In genomic region chr6:124998066-124998465, GRCm38 (mm10) we compare ENCODE assay signal across 8 mouse cellular contexts. TPM values are rescaled to one million over a fixed set of nuclear protein-coding genes. Genes with fewer than 3 reads are reported as not detected.
DNase-seq lines count a peak whose midpoint lies in the region; ATAC-seq and TF ChIP-seq lines count a peak whose summit lies in the region.

No protein-coding gene starts in this region.

- peak overlapping the region; percentile 19; the same call in 1 of the 2 replicates for H3K4me2 ChIP-seq in kidney, embryonic 14.5 days (replicated peaks; ENCODE audit: low read depth, low read length)
- peak overlapping the region; percentile 88 for H3K4me2 ChIP-seq in hindbrain, embryonic 14.5 days (replicated peaks)
- peak overlapping the region; percentile 6 for H3K4me2 ChIP-seq in myocyte (ENCODE audit: low read depth)

- no peak overlapping the region for H3K27ac ChIP-seq in kidney, embryonic 14.5 days (ENCODE audit: low read depth, low read length)
- H3K27ac ChIP-seq in bone marrow macrophage, adult 2 months (ENCODE audit: insufficient read depth, low read depth, low read length): peak overlapping the region; percentile 10
- 0 out of 2 replicates have a peak overlapping the region, but pooled peaks have one; percentile 88 for H3K27ac ChIP-seq in hindbrain, embryonic 14.5 days

- no peak for ATAC-seq in kidney, embryonic 14.5 days (ENCODE audit: low FRiP score, low TSS enrichment)
- ATAC-seq in hindbrain, embryonic 14.5 days (ENCODE audit: low FRiP score): no peak

- WGBS in kidney, embryonic 14.5 days: 3% methylated on average over 8 of the region's 8 CpGs
- WGBS in hindbrain, embryonic 14.5 days: 5% methylated on average over 8 of the region's 8 CpGs

- no peaks in the 10 kb centered on the region for H3K79me2 ChIP-seq in myocyte (ENCODE audit: control insufficient read depth, insufficient read depth)

- no peaks in the 10 kb centered on the region for H3K36me3 ChIP-seq in kidney, embryonic 14.5 days (ENCODE audit: control insufficient read depth, insufficient read depth, low read length)
- peaks cover 28% of the 10 kb centered on the region; the same call in 1 of the 2 replicates for H3K36me3 ChIP-seq in hindbrain, embryonic 14.5 days (replicated peaks; ENCODE audit: control insufficient read depth, insufficient read depth)
- no peaks in the 10 kb centered on the region for H3K36me3 ChIP-seq in myocyte (ENCODE audit: control insufficient read depth, insufficient read depth)

- H3K27me3 ChIP-seq in kidney, embryonic 14.5 days (ENCODE audit: control insufficient read depth, insufficient read depth, low read length): peaks cover 65% of the 10 kb centered on the region
- H3K27me3 ChIP-seq in hindbrain, embryonic 14.5 days (ENCODE audit: control insufficient read depth, insufficient read depth, low read length): peaks cover 55% of the 10 kb centered on the region
- peaks cover 9% of the 10 kb centered on the region for H3K27me3 ChIP-seq in myocyte (ENCODE audit: control insufficient read depth, insufficient read depth, insufficient read length)

- H3ac ChIP-seq in myocyte (ENCODE audit: control insufficient read depth, insufficient read length): no peak overlapping the region

- TF ChIP-seq CTCF in bone marrow macrophage, adult 2 months (IDR thresholded peaks at IDR 0.05; ENCODE audit: low read depth, low read length): no peak

- peaks cover 18% of the 10 kb centered on the region; the same call in 1 of the 2 replicates for H3K4me1 ChIP-seq in kidney, embryonic 14.5 days (ENCODE audit: control insufficient read depth, insufficient read depth, low read length)
- H3K4me1 ChIP-seq in bone marrow macrophage, adult 2 months (ENCODE audit: control insufficient read depth, insufficient read depth, low read length): peaks cover 36% of the 10 kb centered on the region
- H3K4me1 ChIP-seq in hindbrain, embryonic 14.5 days (replicated peaks; ENCODE audit: control insufficient read depth, insufficient read depth, low read length): peaks cover 20% of the 10 kb centered on the region

- TF ChIP-seq POLR2A in bone marrow macrophage, adult 2 months (IDR thresholded peaks at IDR 0.05; ENCODE audit: borderline replicate concordance, low read depth, low read length): no peak
- no peak for TF ChIP-seq POLR2A in myocyte (IDR thresholded peaks at IDR 0.05; ENCODE audit: insufficient read length, low read depth)

- no peak for DNase-seq in kidney, adult 8-10 months
- no peak for DNase-seq in hindbrain, embryonic 14.5 days (ENCODE audit: low spot score)
- no peak for DNase-seq in adrenal gland, postnatal 10 days
- no peak for DNase-seq in kidney, adult 11 months
- no peak for DNase-seq in spleen, postnatal 36 days (ENCODE audit: low spot score in 2 of 2)

- H3K9ac ChIP-seq in kidney, embryonic 14.5 days (ENCODE audit: low read depth, low read length): no peak overlapping the region
- H3K9ac ChIP-seq in hindbrain, embryonic 14.5 days: peak overlapping the region; percentile 97

- no peaks in the 10 kb centered on the region for H3K9me3 ChIP-seq in kidney, embryonic 14.5 days (ENCODE audit: control insufficient read depth, low read length)
- H3K9me3 ChIP-seq in hindbrain, embryonic 14.5 days (ENCODE audit: control insufficient read depth, low read length): no peaks in the 10 kb centered on the region

- H3K4me3 ChIP-seq in kidney, embryonic 14.5 days (ENCODE audit: low read length): 0 out of 2 replicates have a peak overlapping the region, but pooled peaks have one; percentile 59
- peak overlapping the region; percentile 55 for H3K4me3 ChIP-seq in bone marrow macrophage, adult 2 months (ENCODE audit: insufficient read depth, low read length)
- peak overlapping the region; percentile 87 for H3K4me3 ChIP-seq in hindbrain, embryonic 14.5 days (replicated peaks; ENCODE audit: low read length)
- no peak overlapping the region for H3K4me3 ChIP-seq in myocyte

TF ChIP-seq in myocyte, 11 proteins besides CTCF, POLR2A, EP300 and RAD21:
- TF ChIP-seq TCF3 (IDR thresholded peaks at IDR 0.05; ENCODE audit: insufficient read length, low read depth) (no peak), E2F4 (IDR thresholded peaks at IDR 0.05; ENCODE audit: insufficient read depth) (no peak), POLR2AphosphoS2 (IDR thresholded peaks at IDR 0.05; ENCODE audit: insufficient read length, low read depth) (no peak), TCF12 (IDR thresholded peaks at IDR 0.05; ENCODE audit: insufficient read depth, poor library complexity, severe bottlenecking) (no peak), MAX (IDR thresholded peaks at IDR 0.05; ENCODE audit: low read depth) (no peak), USF1 (IDR thresholded peaks at IDR 0.05; ENCODE audit: low read depth) (no peak), SRF (IDR thresholded peaks at IDR 0.05; ENCODE audit: control insufficient read depth, insufficient read length, low read depth) (no peak), CEBPB (IDR thresholded peaks at IDR 0.05; ENCODE audit: insufficient read depth, poor library complexity, severe bottlenecking) (no peak), REST (IDR thresholded peaks at IDR 0.05; ENCODE audit: insufficient read depth, insufficient read length) (no peak), MYOD1 (IDR thresholded peaks at IDR 0.05; ENCODE audit: control insufficient read depth in 1 of 3, insufficient read length in 2 of 3, low read depth in 2 of 3) (no peak), MYOG (IDR thresholded peaks at IDR 0.05; ENCODE audit: control insufficient read depth in 1 of 3, insufficient read depth in 1 of 3, insufficient read length in 2 of 3, low read depth in 2 of 3) (no peak)

RNA-seq across cellular contexts. Expression of gene Pianp, which starts 1.6 kb away (rescaled TPM):
- 1.0 and 1.2 TPM in 2 replicates for polyA plus RNA-seq in kidney, embryonic 14.5 days (2014; fragmentation: Nextera tagmentation; extraction: Ambion mirVana)
- 5.5 and 7.2 TPM in 2 replicates for polyA plus RNA-seq in bone marrow macrophage, adult 2 months (2012; ENCODE audit: insufficient read depth, insufficient read length, missing spikeins)
- 47.8 and 53.8 TPM in 2 replicates for polyA plus RNA-seq in hindbrain, embryonic 14.5 days (2014; fragmentation: Nextera tagmentation; extraction: Ambion mirVana)
- 1.1 TPM for polyA plus RNA-seq in myocyte (2012; fragmentation: generic; extraction: Trizol)
- total RNA-seq in adrenal gland, postnatal 10 days (2021): 1 to 10 TPM; 3.8 to 5.6 TPM

RNA-seq across cellular contexts. Expression of gene Zfp384, which starts 10.9 kb away (rescaled TPM):
- polyA plus RNA-seq in kidney, embryonic 14.5 days (2014; fragmentation: Nextera tagmentation; extraction: Ambion mirVana): 12.5 and 15.0 TPM in 2 replicates
- 82.7 and 83.1 TPM in 2 replicates for polyA plus RNA-seq in bone marrow macrophage, adult 2 months (2012; ENCODE audit: insufficient read depth, insufficient read length, missing spikeins)
- 12.0 and 14.6 TPM in 2 replicates for polyA plus RNA-seq in hindbrain, embryonic 14.5 days (2014; fragmentation: Nextera tagmentation; extraction: Ambion mirVana)
- polyA plus RNA-seq in myocyte (2012; fragmentation: generic; extraction: Trizol): 20.8 TPM
- total RNA-seq in adrenal gland, postnatal 10 days (2021): 10 to 100 TPM; 43.3 to 52.6 TPM

RNA-seq across cellular contexts. Expression of gene Cops7a, which starts 32.7 kb away (rescaled TPM):
- 144 and 162 TPM in 2 replicates for polyA plus RNA-seq in kidney, embryonic 14.5 days (2014; fragmentation: Nextera tagmentation; extraction: Ambion mirVana)
- polyA plus RNA-seq in bone marrow macrophage, adult 2 months (2012; ENCODE audit: insufficient read depth, insufficient read length, missing spikeins): 49.3 and 58.7 TPM in 2 replicates
- 92.4 and 93.1 TPM in 2 replicates for polyA plus RNA-seq in hindbrain, embryonic 14.5 days (2014; fragmentation: Nextera tagmentation; extraction: Ambion mirVana)
- polyA plus RNA-seq in myocyte (2012; fragmentation: generic; extraction: Trizol): 142 TPM
- total RNA-seq in adrenal gland, postnatal 10 days (2021): 100 to 1,000 TPM; 122 to 129 TPM

RNA-seq across cellular contexts. Expression of gene Ing4, which starts 41.5 kb away (rescaled TPM):
- 111 and 144 TPM in 2 replicates for polyA plus RNA-seq in kidney, embryonic 14.5 days (2014; fragmentation: Nextera tagmentation; extraction: Ambion mirVana)
- 110 and 113 TPM in 2 replicates for polyA plus RNA-seq in bone marrow macrophage, adult 2 months (2012; ENCODE audit: insufficient read depth, insufficient read length, missing spikeins)
- polyA plus RNA-seq in hindbrain, embryonic 14.5 days (2014; fragmentation: Nextera tagmentation; extraction: Ambion mirVana): 112 and 113 TPM in 2 replicates
- polyA plus RNA-seq in myocyte (2012; fragmentation: generic; extraction: Trizol): 31.2 TPM
- total RNA-seq in adrenal gland, postnatal 10 days (2021): 10 to 100 TPM; 72.5 to 83.1 TPM

RNA-seq across cellular contexts. Expression of gene Acrbp, which starts 51.4 kb away (rescaled TPM):
- polyA plus RNA-seq in kidney, embryonic 14.5 days (2014; fragmentation: Nextera tagmentation; extraction: Ambion mirVana): 14.0 and 14.7 TPM in 2 replicates
- polyA plus RNA-seq in bone marrow macrophage, adult 2 months (2012; ENCODE audit: insufficient read depth, insufficient read length, missing spikeins): 28.7 and 29.3 TPM in 2 replicates
- polyA plus RNA-seq in hindbrain, embryonic 14.5 days (2014; fragmentation: Nextera tagmentation; extraction: Ambion mirVana): 17.1 and 18.7 TPM in 2 replicates
- polyA plus RNA-seq in myocyte (2012; fragmentation: generic; extraction: Trizol): 1.4 TPM
- 1 to 10 TPM; 4.6 to 7.5 TPM for total RNA-seq in adrenal gland, postnatal 10 days (2021)

Comparison
In these comparisons a context has a peak if more than half of its experiments do, and no peak if none do; other contexts are left out.
1. H3K4me2 ChIP-seq: peak in every context shown above with its lines; median percentile 88 in hindbrain, embryonic 14.5 days; 19 in kidney, embryonic 14.5 days; 6 in myocyte.